Mouse (Mus musculus): ENCODE data around the gene Rpp40. TPM values are rescaled to one million over a fixed set of nuclear protein-coding genes. Genes with fewer than 3 reads are reported as not detected.

The Rpp40 gene
- total and polyA plus RNA-seq, 3 experiments: 22.8 to 31.6 TPM; not detected in 1

DNA sequence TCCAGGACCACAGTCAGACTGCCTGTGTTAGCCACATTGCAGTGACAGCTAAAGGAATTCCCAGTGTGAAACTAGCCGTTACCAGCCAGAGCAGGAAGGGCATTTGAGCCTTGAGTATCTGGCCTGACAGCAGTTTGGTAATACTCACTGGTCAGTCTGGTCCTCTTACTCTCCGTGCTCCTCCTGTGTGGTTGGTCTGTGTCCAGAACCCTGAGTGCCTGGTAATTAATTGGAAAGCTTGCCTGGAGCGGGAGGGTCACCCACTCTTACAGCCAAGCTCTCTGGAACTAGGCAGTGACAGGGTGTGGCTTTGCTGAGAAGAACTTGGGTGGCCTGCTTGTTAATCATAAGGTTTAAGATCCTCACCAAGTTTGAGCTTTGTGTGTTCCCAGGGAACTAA lies 57.5 kb downstream of the Rpp40 start:
- Histone ChIP-seq H3K27ac (ENCODE audit: control insufficient read depth, low read depth, low read length) (no peak overlapping the region), H3K36me3 (ENCODE audit: control insufficient read depth in 1 of 2, insufficient read depth in 2 of 2, low read length in 2 of 2) (peaks cover 0 to 4% of the 10 kb centered on the region in 2 experiments; a peak in 1 of 4 replicates), H3K27me3 (ENCODE audit: control insufficient read depth in 1 of 2, insufficient read depth in 2 of 2, low read length in 2 of 2) (no peaks in the 10 kb centered on the region), H3K4me3 (ENCODE audit: control insufficient read depth in 1 of 2, insufficient read depth in 1 of 2, low read depth in 2 of 2, low read length in 2 of 2) (no peak overlapping the region), H3K79me2 (ENCODE audit: control insufficient read depth, insufficient read depth, low read length, poor library complexity) (peaks cover 12% of the 10 kb centered on the region), H3K4me1 (ENCODE audit: control insufficient read depth in 1 of 2, insufficient read depth in 2 of 2, low read length in 2 of 2) (no peaks in the 10 kb centered on the region; a peak in 1 of 4 replicates), H3K9ac (ENCODE audit: control insufficient read depth, low read depth, low read length, poor library complexity, severe bottlenecking) (no peak overlapping the region), H3K9me3 (replicated peaks; ENCODE audit: insufficient read depth, low read length) (no peaks in the 10 kb centered on the region)
- TF ChIP-seq CHD2 (IDR thresholded peaks at IDR 0.05; ENCODE audit: low read length) (no peak), TBP (IDR thresholded peaks at IDR 0.05; ENCODE audit: low read depth, low read length) (no peak), ZMIZ1 (IDR thresholded peaks at IDR 0.05; ENCODE audit: low read depth, low read length) (no peak), SIN3A (IDR thresholded peaks at IDR 0.05; ENCODE audit: low read length) (no peak), ZNF384 (IDR thresholded peaks at IDR 0.05; ENCODE audit: low read depth, low read length) (no peak), POLR2AphosphoS5 (IDR thresholded peaks at IDR 0.05; ENCODE audit: borderline replicate concordance, low read depth, low read length) (no peak), MAZ (IDR thresholded peaks at IDR 0.05; ENCODE audit: low read depth, low read length) (no peak), CHD1 (IDR thresholded peaks at IDR 0.05; ENCODE audit: low read depth, low read length) (no peak), MAX (IDR thresholded peaks at IDR 0.05; ENCODE audit: low read length) (no peak), UBTF (IDR thresholded peaks at IDR 0.05; ENCODE audit: borderline replicate concordance, insufficient read depth, low read depth, low read length) (no peak), ZKSCAN1 (IDR thresholded peaks at IDR 0.05; ENCODE audit: low read depth, low read length) (no peak), GATA1 (IDR thresholded peaks at IDR 0.05; ENCODE audit: low read depth, low read length) (no peak), MYC (IDR thresholded peaks at IDR 0.05; ENCODE audit: low read depth, low read length) (no peak), ETS1 (IDR thresholded peaks at IDR 0.05; ENCODE audit: low read depth, low read length) (no peak), MXI1 (IDR thresholded peaks at IDR 0.05; ENCODE audit: low read depth, low read length) (no peak), NRF1 (IDR thresholded peaks at IDR 0.05; ENCODE audit: insufficient read depth, low read depth, low read length, poor library complexity, severe bottlenecking) (no peak), SMC3 (IDR thresholded peaks at IDR 0.05; ENCODE audit: low read depth, low read length) (no peak)
- no peak for DNase-seq (ENCODE audit: low read depth, low spot score)

- Histone ChIP-seq H3K9ac (ENCODE audit: control insufficient read depth, low read depth, low read length, poor library complexity, severe bottlenecking) (no peak overlapping the region), H3K79me2 (ENCODE audit: control insufficient read depth, insufficient read depth, low read length, poor library complexity) (peaks cover 10% of the 10 kb centered on the region), H3K27me3 (ENCODE audit: control insufficient read depth in 1 of 2, insufficient read depth in 2 of 2, low read length in 2 of 2) (no peaks in the 10 kb centered on the region), H3K36me3 (ENCODE audit: control insufficient read depth in 1 of 2, insufficient read depth in 2 of 2, low read length in 2 of 2) (peaks cover 2 to 4% of the 10 kb centered on the region in 2 experiments; a peak in 1 of 4 replicates), H3K27ac (ENCODE audit: control insufficient read depth, low read depth, low read length) (no peak overlapping the region), H3K4me1 (ENCODE audit: control insufficient read depth in 1 of 2, insufficient read depth in 2 of 2, low read length in 2 of 2) (no peaks in the 10 kb centered on the region; a peak in 2 of 4 replicates), H3K9me3 (replicated peaks; ENCODE audit: insufficient read depth, low read length) (no peaks in the 10 kb centered on the region), H3K4me3 (ENCODE audit: control insufficient read depth in 1 of 2, insufficient read depth in 1 of 2, low read depth in 2 of 2, low read length in 2 of 2) (no peak overlapping the region)
- no peak for TF ChIP-seq MYC (IDR thresholded peaks at IDR 0.05; ENCODE audit: low read depth, low read length)
- no peak for TF ChIP-seq ZNF384 (IDR thresholded peaks at IDR 0.05; ENCODE audit: low read depth, low read length)
- no peak for TF ChIP-seq ZMIZ1 (IDR thresholded peaks at IDR 0.05; ENCODE audit: low read depth, low read length)
- no peak for TF ChIP-seq CHD2 (IDR thresholded peaks at IDR 0.05; ENCODE audit: low read length)
- no peak for DNase-seq (ENCODE audit: low read depth, low spot score)
These were observed 60.9 kb downstream of the Rpp40 start for GRCm38 (mm10) chr13:35845306-35845705.

Other genes starting within 250 kb of the Rpp40 start
- gene Cdyl, start 246.5 kb downstream of the Rpp40 start, total RNA-seq (2012; rRNA removed): 8.9 and 11.4 TPM in 2 replicates
- 10 to 100 TPM in 1 of 2 experiments, not detected in 1; 32.2 TPM for gene Cdyl, start 246.5 kb downstream of the Rpp40 start, polyA plus RNA-seq (2012; ENCODE audit: insufficient read depth in 1 of 2, insufficient read length in 2 of 2, low read depth in 1 of 2, low replicate concordance in 2 of 2, missing spikeins in 1 of 2)
- not detected in 2 replicates for gene Ppp1r3g, start 52.5 kb upstream of the Rpp40 start, total RNA-seq (2012; rRNA removed)
- not detected for gene Ppp1r3g, start 52.5 kb upstream of the Rpp40 start, polyA plus RNA-seq (2012; ENCODE audit: insufficient read depth in 1 of 2, insufficient read length in 2 of 2, low read depth in 1 of 2, low replicate concordance in 2 of 2, missing spikeins in 1 of 2)
- 29.4 and 32.6 TPM in 2 replicates for gene Fars2, start 211.1 kb upstream of the Rpp40 start, total RNA-seq (2012; rRNA removed)
- 10 to 100 TPM in 1 of 2 experiments, not detected in 1; 39.2 TPM for gene Fars2, start 211.1 kb upstream of the Rpp40 start, polyA plus RNA-seq (2012; ENCODE audit: insufficient read depth in 1 of 2, insufficient read length in 2 of 2, low read depth in 1 of 2, low replicate concordance in 2 of 2, missing spikeins in 1 of 2)
- gene Lyrm4, start 211.2 kb upstream of the Rpp40 start, total RNA-seq (2012; rRNA removed): 19.7 and 22.6 TPM in 2 replicates
- gene Lyrm4, start 211.2 kb upstream of the Rpp40 start, polyA plus RNA-seq (2012; ENCODE audit: insufficient read depth in 1 of 2, insufficient read length in 2 of 2, low read depth in 1 of 2, low replicate concordance in 2 of 2, missing spikeins in 1 of 2): 10 to 100 TPM in 1 of 2 experiments, not detected in 1; 25.4 TPM

Measured in MEL (cell line).